Mouse (Mus musculus): ENCODE measurements around the gene Zp3. TPM values are rescaled to one million over a fixed set of nuclear protein-coding genes. Genes with fewer than 3 reads are reported as not detected.

Zp3 gene
- total RNA-seq, 2 experiments from 2014 or later: not detected

Other genes starting within 250 kb of the Zp3 start
- gene Tmem120a, start 235.7 kb upstream of the Zp3 start, total RNA-seq (2021): 10 to 100 TPM; 44.4 to 47.0 TPM
- gene Styxl1, start 201.7 kb upstream of the Zp3 start, total RNA-seq (2021): not detected
- 100 to 1,000 TPM; 359 to 370 TPM for gene Mdh2, start 201.6 kb upstream of the Zp3 start, total RNA-seq (2021)
- gene Srrm3, start 173.2 kb upstream of the Zp3 start, total RNA-seq (2021): 10 to 100 TPM; 87.6 to 91.5 TPM
- 1 to 10 TPM; 3.2 to 3.7 TPM for gene Hspb1, start 92.2 kb upstream of the Zp3 start, total RNA-seq (2021)
- gene Ywhag, start 45.5 kb upstream of the Zp3 start, total RNA-seq (2021): 1,000 to 10,000 TPM; 1,399 to 1,485 TPM
- gene Ssc4d, start 5.6 kb upstream of the Zp3 start, total RNA-seq (2021): 1 to 10 TPM; 2.0 to 2.7 TPM
- 10 to 100 TPM; 13.8 to 14.4 TPM for gene Dtx2, start 14.7 kb downstream of the Zp3 start, total RNA-seq (2021)
- not detected for gene Upk3b, start 58.4 kb downstream of the Zp3 start, total RNA-seq (2021)
- gene Upk3bl, start 74.4 kb downstream of the Zp3 start, total RNA-seq (2021): not detected
- gene Rasa4, start 103.8 kb downstream of the Zp3 start, total RNA-seq (2021): 10 to 100 TPM in 1 of 2 experiments, 1 to 10 TPM in 1; 10.0 to 13.1 TPM
- 10 to 100 TPM; 88.0 to 92.4 TPM for gene Polr2j, start 136.5 kb downstream of the Zp3 start, total RNA-seq (2021)
- gene Lrwd1, start 156.0 kb downstream of the Zp3 start, total RNA-seq (2021): 10 to 100 TPM; 22.1 to 22.5 TPM
- gene Alkbh4, start 156.0 kb downstream of the Zp3 start, total RNA-seq (2021): 10 to 100 TPM; 10.7 to 12.8 TPM
- 10 to 100 TPM; 56.5 to 58.2 TPM for gene Orai2, start 190.6 kb downstream of the Zp3 start, total RNA-seq (2021)
- 10 to 100 TPM; 40.3 to 42.6 TPM for gene Prkrip1, start 218.9 kb downstream of the Zp3 start, total RNA-seq (2021)